Mouse (Mus musculus) heart, postnatal 4 days (tissue): ENCODE results near the gene Osbpl8. TPM values are rescaled to one million over a fixed set of nuclear protein-coding genes. Genes with fewer than 3 reads are reported as not detected.
"Not testable (repeated sequence)": the region's sequence is repeated elsewhere in the genome, so short reads cannot be mapped to it uniquely, and the experiment has no call there.

ENCODE experiments used
- DNase-seq: peaks from one replicate; pipeline ENCODE4 v3.0.0; 2021
- total RNA-seq, 2 experiments: library from RNA; stranded (reverse); gene quantifications; 2 replicates each; pipeline ENCODE4 v1.2.3; 2021

Gene Osbpl8
- total RNA-seq, 2 experiments from 2014 or later = 91.8 to 97.5 TPM

DNA sequence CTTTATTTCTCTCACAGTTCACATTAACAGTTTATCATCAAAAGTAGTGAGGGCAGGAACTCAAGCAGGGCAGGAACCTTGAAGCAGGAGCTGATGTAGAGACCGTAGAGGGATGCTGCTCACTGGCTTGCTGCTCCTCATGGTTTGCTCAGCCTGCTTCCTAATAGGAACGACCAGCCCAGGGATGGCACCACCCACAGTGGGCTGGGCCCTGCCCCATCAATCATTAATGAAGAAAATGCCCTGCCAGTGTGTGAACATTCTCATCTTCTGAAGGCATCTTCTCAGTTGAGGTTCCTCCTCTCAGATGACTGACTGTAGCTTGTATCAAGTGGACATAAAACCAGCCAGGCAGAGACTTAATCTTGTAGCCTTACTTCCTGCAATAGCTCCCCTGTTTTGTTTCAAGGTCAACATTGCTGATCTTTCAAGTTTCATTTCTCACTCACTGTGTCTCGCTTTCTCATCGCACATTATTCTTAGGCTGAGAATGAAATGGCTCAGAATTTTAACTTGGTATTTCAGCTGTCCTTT is 24.5 kb downstream of the Osbpl8 start:
- no peak for DNase-seq

DNA sequence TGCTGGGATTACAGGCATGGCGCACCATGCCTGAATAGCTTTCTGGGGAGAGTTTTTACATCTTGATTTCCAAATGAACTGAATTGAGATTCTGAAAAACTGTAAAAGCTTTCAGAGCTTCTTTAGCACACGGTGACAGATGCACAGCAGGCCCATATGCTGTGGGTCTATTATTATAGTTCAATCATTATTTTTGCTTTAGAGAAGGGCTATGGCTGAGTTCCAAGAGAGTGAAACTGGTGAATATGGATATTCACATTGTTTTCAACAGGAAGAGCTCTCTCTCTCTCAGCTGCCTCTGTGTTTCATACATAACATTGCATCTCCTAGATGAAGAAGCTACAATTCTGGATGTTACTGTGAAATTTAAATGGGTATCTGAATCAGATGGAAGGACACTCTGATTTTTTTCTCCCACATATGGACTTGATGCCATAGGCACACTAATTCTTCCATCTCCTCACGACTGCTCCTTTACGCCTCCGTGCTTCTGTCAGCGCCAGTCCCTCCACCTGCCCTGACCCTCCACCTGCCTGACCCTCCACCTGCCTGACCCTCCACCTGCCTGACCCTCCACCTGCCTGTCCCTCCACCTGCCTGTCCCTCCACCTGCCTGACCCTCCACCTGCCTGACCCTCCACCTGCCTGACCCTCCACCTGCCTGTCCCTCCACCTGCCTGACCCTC is 25.7 kb downstream of the Osbpl8 start:
- DNase-seq = no peak

DNA sequence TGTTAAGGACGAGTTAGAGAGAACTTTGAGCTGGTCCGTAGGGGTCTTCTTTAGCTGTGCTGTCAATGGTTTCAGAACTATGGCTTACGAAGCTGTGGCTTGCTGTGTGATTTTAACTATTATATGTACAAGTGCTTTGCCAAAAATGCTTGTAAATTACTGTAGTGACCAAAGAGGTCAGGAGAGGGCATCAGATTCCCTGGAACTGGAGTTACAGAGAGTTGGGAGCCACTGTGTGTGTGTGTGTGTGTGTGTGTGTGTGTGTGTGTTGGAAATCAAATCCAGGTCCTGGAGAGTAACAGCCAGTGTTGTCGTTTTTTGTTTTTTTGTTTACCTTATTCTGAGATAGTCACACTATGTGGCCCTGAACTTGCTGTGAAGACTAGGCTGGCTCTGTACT is 29.0 kb downstream of the Osbpl8 start:
- DNase-seq = no peak

DNA sequence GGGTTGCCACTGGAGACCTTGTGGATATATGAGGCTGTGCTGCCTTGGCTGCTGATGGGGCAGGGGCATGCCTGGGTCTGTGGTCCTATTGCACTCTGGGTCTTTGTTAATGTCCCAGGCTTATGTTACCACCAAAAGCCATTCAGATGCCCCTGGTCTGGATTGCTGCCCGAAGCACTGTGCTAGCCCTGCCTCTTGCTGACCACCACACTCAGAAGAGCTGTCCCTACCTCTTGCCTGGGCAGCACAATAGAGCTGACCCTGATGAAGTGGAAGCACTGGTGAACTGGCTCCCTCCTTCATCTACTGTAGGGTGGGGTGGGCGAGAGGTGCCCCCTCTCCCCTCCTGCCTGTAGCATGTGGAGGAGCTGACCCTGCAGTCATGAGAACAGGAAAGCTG is 31.6 kb downstream of the Osbpl8 start:
- no peak for DNase-seq

DNA sequence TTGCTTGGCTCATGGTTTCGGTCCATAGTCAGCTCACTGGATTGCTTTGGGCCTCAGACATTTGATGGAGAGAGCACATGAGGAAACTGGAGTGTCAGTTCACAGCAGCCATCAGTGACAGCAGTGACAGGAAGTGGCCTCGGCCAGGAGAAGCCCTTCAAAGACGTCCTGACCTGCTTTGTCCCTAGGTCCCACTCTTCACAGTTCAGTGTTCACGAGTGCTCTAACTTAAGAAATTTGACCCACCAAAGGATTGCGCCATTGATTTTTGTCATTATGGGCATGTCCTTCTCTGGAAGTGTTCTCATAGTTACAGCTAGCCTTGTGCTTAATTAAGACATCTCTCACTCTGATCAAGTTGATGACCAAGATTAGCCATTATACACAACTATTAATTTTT is 34.2 kb downstream of the Osbpl8 start:
- not testable (repeated sequence) for DNase-seq

DNA sequence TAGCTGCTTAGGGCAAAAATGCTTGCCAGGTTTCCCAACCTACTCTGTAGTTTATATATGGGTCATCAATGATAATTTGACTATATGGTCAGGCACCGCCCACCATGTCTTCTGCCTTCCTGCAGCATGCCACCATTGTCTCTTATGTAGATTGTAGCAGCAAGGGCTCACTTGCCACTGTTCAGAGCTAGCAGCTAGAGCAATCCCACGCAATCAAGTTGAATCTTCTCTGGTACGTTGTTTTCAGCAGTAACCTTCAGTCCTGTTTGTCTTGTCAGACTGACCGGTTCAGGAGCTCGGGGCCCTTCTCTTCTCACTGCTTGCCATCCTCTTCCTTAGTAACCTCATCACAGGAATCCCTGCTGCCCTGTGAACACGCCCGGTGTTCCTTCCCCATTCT is 36.6 kb downstream of the Osbpl8 start:
- no peak for DNase-seq

DNA sequence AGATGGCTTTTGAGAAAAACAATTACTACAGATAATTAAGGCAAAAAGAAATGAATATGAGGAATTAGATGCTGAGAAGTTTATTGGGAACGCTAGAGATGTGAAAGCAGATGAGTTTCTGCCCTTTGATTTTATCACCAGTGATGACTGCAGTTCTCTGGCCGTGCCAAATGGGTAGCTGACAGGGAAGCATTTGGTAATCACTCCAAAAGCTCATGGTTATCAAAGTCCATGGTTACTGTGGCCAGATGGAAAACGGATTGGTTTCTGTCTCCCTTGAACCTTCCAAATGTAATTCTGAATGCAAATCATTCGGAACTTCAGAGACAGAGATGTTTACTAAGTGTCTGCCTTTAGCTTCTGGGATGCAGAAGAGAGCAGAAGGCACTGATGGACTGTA is 37.1 kb downstream of the Osbpl8 start:
- no peak for DNase-seq

DNA sequence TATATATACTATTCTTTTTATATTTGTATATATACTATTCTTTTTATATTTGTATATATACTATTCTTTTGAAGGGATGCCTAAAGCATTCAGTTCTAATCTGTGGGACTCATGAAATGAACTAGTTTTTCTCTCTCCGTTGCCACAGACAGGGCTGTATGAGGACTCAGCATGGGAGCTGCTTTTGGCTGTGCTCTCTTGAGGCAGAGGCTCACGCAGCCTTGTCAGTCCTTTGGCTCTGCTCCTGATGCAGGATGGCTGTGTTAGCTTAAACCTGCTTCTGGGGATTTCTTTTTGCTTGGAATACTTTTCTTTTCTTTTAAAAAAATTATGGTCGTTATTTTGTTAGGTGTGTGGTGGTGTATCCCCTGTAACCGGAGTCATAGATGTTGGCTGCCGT is 39.5 kb downstream of the Osbpl8 start:
- no peak for DNase-seq

DNA sequence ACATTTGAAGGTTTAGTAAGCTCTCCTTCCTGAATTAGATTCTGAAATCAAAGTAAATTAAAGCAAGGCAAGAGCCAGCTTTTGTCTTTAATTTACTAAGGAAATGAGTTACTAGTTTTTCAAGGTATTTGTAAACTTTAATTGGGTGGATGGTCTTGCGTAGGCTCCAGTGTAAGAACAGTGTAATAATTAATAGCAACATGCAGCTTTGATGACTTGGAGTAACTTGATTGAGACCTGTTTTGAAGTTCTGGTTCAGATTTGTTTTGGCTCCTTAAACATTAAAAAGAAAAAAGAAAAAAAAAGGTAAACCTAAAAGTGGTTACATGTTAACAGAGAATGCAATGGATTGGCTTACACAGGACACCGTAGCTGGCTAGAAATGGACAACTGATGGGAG is 40.9 kb downstream of the Osbpl8 start:
- DNase-seq = no peak

DNA sequence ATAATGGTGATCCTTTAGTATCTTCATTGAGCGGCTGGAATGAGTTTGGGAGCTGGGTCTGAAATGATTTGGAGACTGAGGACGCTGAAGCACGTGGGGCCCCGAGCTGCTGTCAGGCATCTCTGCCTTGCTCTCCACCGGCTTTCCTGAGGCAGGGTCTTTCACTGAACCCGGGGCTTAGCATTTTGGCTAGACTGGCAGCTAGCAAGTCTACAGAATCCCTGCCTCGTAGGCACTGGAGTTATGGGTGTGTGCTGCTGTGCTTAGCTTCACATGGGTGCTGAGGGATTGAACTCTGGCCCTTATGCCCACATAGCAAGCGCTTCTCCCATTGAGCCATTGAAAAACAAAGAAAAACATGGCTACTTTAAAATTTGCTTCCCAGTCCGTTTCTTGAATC is 42.8 kb downstream of the Osbpl8 start:
- no peak for DNase-seq

DNA sequence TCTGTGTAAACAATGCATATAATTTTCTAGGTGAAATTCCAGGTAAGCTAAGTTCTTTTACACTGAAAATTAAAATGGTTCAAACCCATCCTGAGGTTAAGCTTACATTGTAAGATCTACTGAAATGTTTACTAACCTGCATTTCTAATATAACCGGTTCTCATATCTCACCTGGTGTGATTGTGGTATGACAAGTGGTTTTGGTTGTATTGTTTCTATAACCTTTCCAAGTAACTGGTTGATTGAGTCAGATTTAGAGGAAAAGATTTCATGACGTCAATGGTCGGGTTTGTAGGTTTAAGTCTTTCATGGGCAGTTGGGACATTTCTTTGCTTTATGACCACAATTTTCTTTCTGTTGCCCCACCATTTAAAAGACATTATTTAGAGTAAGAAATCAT is 49.5 kb downstream of the Osbpl8 start:
- DNase-seq = no peak

DNA sequence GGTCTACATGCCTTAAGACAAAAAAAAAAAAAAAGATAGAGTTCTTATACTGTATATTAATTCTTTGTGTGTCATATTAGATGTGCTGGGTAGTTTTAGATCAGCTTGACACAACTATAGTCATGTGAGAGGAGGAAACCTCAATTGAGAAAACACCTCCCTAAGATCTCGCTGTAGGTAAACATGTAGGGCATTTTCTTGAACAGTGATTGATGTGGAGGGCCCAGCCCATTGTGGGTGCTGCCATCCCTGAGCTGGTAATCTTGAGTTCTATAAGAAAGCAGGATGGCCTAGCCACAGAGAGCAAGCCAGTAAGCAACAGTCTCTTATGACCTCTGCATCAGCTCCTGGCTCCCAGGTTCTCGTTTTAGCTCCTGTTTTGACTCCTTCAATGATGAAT is 50.1 kb downstream of the Osbpl8 start:
- no peak for DNase-seq

DNA sequence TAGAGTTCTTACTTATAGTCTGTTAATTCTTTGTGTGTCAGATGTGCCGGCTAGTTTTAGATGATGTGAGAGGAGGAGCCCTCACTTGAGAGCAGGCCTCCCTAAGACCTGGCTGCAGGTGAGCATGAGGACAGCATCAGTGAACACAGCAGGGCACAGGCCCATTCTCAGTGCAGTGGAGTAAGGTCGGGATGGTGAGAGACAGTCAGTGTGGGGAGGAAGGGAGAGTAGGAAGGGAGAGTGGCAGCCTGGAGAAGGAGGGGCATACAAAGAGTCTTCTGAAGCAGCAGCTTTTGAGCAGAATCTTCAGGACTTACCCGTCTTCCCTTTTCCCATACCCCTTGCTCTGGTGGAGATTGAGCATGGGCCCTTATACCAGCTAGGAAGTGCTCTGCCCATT is 51.0 kb downstream of the Osbpl8 start:
- DNase-seq = no peak

DNA sequence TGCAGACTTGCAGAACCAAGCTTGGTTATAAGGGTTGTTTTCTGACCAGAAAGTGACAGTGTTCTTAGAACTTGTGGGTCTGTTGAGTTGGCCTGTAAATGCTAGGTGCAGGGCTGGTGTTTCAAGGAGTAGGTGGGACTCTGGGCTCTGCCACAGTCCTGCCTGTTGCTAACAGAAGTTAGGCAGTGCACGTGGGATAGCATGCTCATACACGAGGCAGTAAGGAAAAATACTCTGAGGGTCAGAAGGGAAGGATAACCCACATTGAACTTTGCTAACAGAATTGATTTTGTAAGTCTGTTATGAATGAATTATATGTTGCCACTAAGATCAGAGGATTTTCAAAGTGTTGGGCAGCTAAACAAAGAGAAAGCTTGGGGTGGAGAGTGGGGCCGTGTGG is 51.6 kb downstream of the Osbpl8 start:
- no peak for DNase-seq

DNA sequence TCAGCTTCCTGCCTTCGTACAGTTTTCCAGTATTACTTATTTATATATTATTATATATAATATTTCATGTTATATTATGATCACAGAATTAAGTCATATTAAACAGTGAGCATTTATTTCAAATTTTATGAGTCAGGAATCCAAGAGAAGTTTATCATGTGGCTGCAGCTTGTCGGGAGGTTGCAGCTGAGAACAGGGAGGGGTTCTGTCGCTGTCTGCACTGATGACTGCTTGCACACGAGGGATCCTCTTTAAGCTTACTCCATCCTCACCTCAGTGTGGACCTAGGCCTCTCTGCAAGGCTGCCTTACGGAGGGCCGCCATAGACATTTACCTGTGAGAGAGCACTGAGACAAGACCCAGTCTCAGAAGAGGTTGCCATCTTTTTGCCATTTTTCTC is 58.0 kb downstream of the Osbpl8 start:
- DNase-seq = no peak

DNA sequence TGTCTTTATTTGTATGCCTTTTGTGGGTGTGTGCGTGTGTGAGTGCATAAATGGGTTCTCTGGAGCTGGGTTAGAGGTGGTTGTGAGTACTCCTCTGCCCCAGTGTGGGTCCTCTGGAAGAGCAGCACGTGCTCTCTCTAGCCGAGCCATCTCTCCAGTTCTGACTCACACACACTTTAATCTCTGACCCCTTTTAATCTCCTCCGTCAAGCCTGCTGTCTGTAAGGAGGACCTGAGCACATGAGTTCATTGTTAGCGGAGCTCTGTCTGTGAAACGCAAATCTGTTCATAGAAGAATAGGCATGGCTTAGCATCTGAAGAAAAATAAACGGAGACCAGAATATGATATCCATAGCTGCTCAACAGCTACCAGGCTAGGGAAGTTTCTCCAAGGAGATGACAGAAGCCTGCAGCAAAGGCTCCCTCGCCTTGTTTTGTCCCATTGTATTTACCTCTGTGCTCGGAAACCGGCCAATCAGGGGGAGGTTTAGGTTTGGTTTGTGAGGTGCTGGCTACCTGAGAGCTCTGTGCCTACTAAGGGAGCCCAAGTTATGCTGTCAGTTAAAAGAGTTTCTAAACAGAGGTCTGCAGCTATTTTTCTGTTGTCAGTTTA is 58.8 kb downstream of the Osbpl8 start:
- no peak for DNase-seq

DNA sequence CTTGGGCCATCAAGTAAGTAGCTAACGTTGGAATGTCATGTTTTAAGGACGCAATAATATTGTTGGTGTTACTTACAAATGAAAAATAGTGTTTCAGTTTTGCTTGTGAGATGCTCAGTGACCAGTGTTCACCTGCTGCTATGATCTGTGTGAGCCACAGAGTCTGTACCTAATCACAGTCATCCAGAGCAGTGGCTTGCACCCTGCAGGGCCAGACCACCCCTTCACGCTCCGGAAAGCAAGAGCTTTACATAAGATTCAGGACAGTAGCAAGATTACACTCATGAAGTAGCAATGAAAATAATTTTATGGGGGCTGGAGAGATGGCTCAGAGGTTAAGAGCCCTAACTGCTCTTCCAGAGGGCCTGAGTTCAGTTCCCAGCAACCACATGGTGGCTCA is 60.1 kb downstream of the Osbpl8 start:
- no peak for DNase-seq

DNA sequence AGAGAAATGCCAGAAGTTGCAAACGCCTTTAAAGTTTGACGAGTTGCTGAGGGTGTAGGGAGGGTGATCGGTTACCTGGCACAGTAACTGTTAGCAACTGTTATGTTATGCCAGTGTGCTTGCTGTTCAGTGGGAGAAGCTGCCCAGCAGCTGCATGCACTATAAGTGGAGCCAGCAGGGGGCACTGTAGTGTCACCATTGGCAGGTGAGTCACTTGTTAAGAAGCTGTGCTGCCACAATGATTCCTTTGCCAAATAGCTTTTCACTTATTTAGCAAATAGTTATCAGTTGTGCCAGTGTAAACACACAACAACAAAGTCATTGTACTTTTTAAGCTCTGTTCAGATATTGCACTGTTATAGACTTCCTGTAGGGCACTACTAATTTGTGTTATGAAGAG is 62.0 kb downstream of the Osbpl8 start:
- peak; percentile 94 for DNase-seq

DNA sequence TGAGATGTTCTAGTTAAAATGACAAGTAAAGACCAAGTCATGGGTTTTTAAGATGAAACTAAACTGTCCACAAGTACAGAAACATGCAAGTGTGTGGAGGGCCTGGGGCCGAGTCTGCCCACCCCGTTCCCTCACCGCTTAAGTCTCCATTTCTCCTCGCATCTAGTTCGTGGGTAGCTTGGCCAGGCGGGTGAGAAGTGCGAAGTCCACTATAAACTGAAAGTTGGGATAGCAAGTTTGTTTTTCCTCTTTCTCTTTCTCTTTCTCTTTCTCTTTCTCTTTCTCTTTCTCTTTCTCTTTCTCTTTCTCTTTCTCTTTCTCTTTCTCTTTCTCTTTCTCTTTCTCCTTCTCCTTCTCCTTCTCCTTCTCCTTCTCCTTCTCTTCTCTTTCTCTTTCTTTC is 67.7 kb downstream of the Osbpl8 start:
- DNase-seq = not testable (repeated sequence)

DNA sequence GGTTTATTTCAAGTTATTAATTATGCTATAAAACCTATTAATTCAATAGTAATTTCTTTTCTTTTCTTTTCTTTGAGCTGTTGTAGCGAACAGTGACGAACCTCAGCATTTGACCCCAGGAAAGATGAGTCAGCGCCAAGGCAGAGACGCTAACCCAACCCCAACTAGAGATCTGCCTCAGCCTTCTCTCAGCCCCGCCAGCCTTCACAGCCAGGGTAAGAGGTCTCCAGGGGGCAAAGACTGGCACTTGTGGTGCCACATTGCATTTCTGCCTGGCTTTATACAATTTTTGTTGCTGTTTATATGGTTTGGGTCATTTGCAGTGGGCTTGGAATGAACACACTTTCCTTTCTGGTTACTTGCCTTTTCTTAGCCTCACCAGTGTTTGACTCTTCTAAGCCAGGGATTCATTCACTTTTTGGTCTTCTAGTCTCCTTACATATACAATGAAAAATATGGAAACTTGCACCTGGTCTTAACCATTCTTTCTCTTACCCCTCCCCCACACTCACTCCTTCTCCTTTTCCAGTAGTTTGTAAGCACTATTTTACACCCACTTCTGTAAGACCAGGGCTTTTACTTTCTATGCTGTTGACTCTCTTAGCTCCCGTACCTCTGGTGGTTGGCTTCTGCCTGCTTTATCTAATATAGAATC is 69.1 kb downstream of the Osbpl8 start:
- DNase-seq = no peak

DNA sequence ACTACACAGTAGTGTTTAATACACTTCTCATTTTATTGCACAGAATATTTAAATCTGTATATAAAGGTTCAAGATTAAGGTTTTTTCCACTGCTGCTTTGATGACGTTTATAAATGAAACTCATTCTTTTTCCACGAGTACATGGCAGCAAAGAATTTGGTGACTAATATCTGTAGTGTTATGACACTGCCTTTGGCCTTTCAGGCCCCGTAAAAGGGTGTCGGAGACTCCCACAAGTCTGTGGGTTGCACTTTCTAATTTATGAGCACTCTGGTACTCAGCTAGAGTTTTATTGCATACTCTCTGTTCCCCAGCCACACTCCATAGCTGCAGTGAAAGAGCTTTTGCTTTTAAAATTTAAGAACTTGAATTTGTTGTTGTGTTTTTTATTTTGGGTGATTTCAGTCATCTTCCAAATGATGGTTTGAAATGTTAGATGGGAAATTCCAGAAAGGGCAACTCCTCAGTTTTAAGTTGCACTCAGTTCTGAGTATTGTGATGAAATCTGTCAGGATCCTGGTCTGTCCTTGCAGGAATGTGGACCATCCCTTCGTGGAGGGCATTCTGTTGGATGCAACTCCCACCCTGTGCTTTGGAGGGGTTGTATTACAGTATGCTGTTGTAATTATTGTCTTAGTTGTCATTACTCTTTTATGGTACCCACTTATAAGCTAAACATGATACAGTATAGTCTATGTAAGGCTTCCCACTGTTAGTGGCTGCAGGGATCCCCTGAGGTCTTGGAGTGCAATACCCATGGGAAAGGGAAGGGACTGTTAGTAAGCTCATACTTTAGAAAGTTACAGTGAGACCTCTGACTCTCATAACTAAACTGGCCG is 70.1 kb downstream of the Osbpl8 start:
- no peak for DNase-seq

DNA sequence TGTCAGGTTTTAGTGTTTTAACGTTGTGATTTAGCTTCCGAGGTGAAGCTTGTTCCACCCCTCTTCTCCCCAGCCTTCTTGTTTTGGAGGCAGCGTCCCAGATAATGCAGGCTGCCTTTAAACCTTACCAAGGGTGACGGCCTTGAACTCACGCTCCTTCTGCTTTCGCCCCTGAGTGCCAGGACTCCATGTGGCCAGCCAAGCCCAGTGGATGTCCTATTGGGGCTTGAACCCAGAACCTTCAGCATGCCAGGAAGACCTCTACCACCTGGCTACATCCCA is 70.7 kb downstream of the Osbpl8 start:
- no peak for DNase-seq

DNA sequence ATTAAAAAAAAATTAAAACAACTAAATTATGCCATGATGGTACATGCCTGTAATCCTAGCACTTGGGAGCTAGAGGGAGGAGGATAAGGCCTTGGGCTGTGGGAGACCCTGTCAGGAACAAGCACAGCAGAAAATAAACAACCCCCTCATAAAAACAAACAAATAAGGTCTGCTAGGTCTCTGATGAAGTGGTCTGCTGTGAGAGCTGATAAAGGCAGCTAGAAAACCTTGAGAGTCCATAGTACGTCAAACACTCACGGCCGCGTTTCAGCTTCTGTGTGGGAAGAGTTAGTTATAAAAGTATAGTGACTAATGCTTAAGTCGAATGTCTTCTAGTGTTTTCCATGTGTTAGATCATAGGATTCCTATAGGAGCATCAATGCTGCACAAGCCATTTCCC is 72.9 kb downstream of the Osbpl8 start:
- DNase-seq = no peak
